Mouse (Mus musculus) kidney, postnatal 14 days (tissue): ENCODE data around the gene Dtl.
A peak's percentile ranks its signal among the peaks of the same experiment; 100 is the strongest.

ENCODE experiments used
- DNase-seq: peaks from one replicate; pipeline ENCODE4 v3.0.0; 2022; ENCODE audit warnings: mixed read lengths

Gene Dtl

DNA sequence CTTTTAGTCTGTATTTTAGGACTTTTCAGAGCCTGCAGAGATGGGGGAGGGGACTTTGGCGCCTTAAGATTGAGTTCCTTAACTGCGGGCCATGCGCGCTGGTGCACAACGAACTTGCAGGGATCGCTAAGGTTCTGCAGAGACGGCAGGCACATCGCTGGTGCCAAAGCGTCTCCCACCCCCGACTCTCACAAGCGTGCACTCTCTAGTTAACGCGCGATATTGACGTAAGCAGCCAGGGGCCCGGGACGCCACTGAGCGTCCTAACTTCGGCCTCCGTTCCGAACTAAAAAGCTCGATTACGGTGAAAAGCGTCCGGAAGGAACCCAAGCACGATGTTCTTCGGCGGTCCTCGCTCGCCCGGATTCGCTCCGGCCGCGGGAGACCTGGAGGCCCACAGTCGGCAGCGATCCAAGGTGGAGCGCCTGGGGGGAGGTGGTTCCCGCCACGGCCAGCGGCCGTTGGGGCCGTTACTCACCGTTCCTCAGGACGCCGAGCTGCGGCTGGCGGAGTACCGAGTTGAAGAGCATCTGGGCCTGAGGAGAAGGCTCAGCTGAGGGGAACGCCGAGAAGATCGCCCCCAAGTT, 380 bp downstream of the Dtl start:
- peak; percentile 59 for DNase-seq

DNA sequence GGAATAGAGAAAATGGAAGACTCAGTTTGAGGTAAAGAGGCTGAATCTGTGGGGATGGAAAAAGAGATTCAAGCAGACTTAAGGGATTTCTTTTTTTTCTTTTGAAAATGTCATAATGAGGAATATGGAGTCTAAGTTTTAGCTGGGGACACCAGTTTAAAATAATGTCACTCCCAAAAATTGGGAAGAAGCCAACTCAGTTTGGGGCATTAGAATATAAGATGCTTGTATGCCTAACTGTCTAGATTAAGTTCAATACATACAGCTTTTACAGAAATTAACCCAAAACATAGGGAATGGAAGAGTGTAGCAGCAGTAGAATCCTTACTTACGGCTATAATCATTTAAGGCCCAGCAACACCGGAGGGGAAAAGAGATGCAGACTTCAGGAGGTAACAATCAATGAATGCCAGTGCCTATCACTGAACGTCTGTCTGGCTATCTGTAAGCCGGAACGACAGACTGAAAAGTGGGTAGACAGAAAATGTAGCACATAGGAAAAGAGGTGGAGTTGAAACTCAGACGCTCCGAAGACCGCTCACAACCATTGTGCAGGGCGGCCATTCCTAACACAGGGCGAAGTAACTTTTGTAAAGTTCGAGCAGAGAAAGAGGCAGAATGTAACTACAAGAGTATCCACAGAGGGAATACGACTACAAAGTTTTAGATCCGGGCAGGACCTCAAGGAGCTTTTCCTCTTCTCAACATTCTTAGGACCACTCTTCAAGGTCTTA, 1.3 kb downstream of the Dtl start:
- no peak for DNase-seq

DNA sequence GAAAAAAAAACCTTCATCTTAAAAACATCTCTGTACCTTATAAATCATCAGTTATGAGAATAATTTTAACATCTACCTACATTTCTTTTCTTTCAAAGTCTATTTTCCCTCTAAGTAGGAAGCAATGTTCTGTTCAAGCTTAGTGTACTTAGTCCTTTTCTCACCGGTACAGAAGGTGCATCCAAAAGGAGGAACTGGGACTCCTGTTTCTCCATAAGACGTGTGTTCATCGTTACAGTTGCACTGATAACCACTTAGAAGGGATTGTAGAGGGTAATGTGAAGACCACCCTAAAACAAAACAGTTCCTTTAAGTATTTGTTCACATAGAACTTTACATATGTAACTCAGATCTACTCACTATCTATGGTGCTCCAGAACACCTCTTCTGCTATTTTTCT, 4.9 kb downstream of the Dtl start:
- no peak for DNase-seq

DNA sequence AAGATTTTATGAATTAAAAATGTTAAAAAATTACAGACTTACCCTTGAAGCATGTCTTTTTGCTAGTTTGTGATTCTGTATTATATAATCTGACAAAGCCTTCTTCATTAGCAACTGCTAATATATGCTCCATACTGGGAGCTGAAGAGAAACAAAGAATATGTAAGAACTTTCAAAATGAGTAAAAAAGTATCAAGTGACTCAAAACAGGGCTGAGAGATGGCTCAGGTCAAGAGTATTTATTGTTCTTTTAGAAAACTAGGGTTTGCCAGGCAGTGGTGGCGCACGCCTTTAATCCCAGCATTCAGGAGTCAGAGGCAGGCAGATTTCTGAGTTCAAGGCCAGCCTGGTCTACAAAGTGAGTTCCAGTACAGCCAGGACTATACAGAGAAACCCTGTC, 5.7 kb downstream of the Dtl start:
- DNase-seq = no peak

DNA sequence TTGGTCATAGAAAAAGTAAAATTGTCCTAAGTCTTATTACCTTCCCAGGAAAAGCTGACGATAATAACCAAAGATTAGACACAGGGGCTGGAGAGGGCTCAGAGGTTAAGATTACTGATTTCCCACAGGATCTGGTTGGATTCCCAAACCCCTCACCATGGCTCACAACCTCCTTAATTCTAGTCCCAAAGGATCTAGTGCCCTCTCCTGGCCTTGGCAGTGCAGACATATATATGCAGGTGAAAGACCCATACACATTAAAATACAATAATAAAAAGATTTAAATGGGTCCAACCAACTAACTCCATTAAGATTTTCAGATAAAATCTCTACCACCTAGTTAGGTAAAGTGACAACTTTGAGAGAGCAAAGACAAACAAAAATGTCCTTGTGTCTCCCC, 7.5 kb downstream of the Dtl start:
- peak; percentile 50 for DNase-seq

DNA sequence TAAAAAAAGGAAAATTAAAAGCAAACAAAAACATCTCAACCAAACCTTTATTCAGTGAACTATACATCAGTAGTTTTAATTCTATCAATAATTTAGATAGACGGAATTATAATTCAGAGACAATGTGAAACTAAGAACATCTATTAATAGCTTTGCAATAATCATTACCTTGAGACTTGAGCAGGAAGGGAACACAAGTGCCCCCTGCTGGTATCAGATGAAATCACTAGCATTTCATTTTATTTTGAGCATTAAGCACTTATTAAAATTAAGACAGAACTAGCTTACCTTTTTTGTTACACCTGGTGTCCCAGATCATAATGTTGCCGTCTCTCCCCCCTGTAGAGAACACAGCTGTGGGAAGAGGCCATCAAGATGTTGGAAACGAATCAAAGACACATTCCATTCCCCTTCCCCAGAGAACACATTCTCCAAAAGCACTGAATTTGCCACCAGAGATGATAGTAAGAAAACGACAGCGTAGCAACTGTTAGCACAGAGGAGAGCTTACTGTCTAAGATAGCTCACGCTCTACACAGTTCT, 12.4 kb downstream of the Dtl start:
- peak; percentile 56 for DNase-seq

DNA sequence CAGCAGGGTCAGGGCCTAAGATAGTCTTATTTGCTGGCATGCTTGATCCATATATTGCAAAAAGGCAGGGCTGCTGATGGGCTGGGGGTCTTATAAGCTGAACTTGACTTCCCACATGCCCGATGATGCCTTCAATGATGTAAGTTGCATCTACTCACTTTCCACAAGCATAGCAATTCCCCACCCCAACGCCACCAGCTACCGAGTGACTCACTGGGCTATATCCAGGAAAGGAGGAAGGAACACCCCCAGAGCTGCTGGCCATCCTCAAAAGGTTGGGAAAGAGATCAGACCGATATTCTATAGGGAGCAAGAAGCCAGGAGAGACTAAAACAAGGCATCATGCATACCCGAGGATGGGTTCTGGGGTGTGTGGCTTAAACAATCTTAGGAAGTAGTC, 15.6 kb downstream of the Dtl start:
- peak; percentile 18 for DNase-seq

DNA sequence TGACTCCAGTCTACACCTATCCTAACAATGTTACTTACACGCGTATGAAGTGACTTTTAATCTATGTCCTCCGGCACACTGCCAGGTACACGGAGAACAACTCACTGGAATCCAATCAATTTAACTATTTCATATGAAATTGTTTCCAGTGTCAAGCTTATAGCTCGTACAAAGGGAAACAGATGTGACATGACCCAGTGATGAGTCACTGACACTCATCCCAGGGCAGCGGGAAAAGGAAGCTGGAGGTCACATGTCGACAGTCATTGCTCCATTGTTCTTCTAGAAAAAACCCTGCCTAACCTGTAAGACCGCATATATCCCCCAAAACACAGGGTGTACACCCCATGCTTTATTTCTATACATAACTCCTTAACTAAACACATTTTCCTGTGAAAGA, 18.2 kb downstream of the Dtl start:
- peak; percentile 46 for DNase-seq

DNA sequence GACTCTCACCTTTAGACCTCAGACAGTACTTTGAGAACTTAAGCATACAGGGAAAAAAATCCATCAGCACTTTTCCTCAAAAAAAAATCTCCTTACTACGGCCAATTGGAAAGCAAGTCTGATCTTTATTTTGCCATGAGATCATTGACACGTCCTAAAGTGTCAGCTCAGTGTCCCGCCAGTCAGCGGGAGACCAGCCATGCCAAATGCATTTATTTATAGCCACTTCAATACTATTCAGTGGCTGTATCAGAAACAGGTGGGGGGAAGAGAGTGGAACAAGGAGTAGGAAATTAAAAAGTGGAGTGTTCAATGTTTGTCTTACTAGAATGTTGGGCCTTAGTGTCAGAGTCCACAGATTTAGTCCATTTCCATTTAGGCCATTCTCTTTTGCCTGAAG, 24.6 kb downstream of the Dtl start:
- no peak for DNase-seq

DNA sequence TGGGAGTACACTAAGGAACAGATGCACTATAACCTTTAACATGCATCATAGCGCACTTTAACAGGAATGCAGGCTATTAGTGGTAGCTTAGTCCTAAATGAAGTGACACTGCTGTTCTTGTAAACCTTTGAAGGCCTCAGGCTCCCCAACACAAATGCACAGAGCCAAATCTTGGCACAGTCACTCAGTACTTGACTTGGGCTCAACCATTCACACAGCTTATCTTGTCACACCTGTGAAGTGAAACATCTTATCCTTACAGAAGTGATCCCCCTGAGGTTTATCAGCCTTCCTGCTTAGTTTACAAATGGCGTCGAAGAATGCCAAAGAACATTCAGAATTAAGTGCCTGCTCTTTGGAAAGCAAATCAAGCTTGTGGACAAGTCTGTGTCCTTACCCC, 31.6 kb downstream of the Dtl start:
- DNase-seq = no peak

DNA sequence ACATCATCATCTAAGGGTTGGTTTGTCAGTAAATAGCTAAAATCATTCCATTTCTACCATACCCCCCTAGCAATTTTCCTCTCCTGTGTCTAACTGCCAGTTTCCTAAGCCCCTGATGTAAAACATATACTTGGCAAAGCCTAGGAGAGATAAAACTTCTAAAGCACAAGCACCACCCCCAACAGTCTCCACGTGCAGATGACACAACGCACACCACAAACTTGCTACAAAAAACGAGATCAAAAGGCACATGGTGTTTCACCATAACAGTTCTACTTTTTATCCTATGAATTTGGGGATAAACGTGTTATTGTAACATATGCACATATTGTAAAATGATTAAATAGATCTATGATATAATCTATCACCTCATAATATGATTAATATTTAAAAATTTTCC, 33.7 kb downstream of the Dtl start:
- no peak for DNase-seq

DNA sequence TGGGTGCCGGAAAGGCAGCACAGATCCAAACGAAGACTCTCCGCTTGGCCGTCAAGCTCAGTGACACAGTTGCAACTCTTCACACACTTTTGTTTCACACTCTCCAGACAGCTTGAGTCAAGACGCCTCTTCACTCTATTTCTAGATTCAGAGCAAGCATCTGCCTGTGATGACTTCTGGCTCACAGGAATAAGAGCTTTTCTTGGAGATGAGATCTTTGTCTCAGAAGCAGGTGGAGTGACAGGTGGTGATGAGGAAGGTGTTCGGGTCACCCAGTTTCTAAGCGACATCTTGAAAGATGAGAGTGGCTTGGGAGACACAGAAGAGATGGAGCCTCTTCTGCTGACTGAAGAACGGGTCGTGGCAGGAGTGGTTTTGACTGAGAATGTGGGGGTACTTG, 34.3 kb downstream of the Dtl start:
- no peak for DNase-seq

DNA sequence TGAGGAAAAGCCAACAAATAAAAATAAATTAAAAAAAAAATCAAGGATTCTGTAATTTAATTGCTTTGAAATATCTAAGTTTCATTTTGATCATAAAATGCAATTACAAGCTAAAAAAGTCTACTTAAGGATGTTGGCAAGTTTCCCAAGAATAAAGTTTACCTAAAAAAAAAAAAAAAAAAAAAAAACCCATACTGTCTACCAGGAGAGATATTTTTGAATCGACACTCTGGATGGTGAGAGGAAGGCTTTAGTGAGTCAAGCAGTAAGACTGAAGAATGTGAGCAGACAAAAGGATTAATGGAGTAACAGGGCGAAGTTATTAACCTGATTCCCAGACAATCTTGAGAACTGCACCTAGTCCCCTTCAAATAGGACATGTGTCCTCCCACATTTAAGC, 35.0 kb downstream of the Dtl start:
- no peak for DNase-seq

DNA sequence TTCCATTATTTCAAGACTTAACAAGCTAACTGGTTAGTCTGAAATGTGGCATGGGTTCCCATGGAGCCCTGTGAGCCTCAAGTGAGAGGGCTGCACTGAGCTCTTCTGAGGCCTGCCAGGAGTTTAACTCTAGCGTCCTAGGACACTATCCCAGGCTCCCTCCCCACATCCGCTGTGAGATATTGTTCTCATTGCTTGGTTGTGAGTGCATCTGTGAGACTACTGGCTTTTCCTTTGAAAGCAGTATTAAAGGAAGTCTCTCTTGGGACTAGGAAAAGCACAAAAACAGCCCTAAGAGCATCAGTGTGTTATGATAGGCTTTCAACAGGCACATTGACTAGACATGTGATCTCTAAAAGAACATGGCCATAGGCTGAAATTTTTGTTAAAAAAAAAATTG, 40.4 kb downstream of the Dtl start:
- DNase-seq = no peak

DNA sequence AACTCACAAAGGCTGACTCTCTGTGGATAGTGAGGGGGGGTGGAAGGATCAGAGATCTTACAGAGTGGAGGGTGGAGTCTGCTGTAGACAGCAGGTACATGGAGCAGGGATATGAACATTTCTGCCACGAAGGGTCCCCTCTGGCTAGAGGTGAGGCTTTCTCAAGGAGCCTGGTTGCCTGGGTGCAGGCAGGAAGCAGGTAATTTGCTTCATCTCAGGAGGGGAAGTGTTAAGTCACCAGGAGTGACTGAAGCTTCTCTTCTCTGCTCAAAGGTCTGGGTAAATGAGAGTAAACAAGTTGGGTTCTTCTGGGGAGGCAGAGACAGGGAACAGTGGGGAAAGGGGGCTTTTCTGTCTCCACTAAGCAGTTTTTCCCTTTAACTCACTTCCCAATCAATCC, 44.3 kb downstream of the Dtl start:
- no peak for DNase-seq

DNA sequence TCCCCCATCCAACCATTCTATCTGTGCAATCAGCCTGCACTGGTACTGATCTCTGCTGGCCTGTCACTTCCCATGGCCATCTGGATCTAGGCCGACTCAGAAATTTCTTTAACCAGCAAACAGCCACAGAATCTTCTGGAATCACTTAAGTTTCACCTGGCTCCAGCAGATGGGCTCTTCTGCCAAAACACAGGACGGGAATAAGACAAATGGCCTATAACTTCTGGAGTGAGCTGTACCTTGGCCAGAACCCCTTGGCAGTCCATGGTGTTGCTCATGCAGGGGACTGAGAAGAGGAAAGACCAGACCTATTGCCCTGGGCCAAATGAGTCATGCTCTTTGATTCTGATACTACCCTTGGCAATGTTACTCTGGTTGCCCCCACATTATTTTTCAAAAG, 45.9 kb downstream of the Dtl start:
- DNase-seq = no peak

DNA sequence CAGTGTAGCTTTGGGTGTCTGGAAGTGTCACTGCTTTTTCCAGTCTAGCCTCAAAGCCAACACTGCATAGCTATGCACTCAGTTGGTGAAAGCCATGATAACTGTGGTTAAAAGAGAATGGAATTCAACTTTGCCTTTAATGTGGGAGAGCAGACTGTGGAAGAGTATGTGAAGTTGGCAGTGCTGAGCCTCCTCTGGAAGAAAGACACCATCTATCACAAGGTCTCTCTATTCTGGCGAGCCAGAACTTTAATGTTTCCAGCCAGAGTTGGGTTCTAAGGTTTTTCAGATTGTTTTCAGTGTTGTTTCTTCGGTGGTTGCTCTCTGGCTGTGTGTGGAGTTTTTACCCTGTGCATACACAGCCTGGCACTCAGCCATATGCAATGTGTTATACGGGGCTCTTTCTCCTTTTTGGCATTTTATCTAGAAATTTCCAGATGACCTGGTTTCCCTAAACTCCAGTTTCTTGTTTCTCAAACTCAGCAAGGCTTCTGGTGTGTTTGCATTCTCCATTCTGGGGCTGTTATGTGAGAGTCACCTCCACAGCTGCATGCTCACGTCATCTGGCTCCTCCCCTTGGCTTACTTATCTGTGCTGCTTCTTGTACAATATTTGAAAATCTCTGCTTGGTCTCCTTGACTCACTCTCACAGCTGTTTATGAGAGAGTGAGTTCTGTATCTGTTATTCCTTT, 47.3 kb downstream of the Dtl start:
- no peak for DNase-seq

DNA sequence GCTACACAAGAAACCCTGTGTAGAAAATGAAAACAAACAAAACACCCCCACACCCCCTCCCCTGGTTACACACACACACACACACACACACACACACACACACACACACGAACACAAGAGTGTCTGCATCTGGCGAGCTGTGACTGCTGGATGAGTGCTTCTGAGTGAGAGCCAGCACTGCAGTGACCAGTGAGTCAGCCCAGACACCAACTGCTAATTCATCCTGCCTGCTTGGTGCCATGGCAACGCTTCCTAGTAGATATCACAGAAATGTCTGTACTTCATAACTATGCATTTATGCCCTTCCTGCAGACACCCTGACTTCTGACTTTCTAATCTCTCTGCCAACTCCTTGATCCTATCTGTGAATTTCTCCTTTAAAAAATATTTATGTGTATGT, 48.3 kb downstream of the Dtl start:
- DNase-seq = no peak

DNA sequence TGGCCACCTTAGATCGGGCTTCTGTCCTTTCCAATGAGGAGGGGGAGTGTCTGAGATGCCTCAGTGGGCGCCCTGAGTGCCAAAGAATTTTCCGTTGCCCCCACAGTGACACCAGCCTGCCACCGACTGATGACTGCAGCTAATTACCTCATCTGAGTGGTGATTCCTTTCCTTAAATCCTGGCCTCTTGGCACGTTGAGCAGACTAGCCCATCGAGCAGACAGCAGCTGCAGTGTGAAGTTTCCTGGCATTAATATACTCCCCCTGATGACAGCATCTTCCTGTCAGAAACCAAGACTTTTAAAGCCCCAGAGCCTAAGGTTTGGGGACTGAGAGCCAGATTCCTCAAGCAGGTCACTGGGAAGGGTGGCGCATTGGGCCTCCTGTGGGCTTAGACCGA, 53.9 kb downstream of the Dtl start:
- peak; percentile 40 for DNase-seq

DNA sequence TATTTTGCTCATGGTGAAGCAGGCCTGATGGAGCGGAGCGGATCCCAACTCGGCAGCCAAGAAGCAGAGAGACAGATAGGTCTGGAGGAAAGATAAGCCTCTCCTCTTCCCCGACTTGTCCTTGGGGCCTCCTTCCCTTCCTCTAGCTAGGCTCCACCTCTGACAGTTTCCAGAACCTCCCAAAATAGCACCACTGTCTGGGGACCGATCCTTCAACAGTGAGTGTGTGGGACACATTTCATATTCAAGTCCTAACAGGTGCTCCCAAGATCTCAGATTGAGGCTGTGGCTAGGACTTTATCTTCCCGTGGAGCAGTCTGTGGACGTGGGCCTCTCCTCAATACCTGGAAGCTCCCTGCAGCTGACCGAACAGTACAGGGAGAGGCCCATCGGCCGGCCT, 54.7 kb downstream of the Dtl start:
- DNase-seq = no peak

DNA sequence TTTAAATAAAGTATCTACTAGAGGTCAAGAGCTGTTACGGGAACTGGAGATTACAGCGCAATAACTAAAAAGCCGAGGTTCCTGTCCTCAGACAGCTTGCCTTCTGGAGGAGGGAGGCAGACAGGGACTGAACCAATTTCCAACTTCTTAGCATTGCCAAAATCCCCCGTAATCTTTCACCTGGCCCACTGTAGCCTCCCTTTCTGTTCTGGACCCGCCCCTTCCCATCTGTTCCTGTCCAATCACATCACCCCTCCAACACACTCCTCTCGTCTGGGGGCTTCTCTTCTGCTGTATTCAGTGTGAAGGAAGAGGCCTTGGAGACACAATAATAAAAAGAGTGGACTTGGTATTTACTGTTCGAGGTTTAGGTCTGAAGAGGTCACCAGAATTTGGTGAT, 55.1 kb downstream of the Dtl start:
- DNase-seq = no peak

DNA sequence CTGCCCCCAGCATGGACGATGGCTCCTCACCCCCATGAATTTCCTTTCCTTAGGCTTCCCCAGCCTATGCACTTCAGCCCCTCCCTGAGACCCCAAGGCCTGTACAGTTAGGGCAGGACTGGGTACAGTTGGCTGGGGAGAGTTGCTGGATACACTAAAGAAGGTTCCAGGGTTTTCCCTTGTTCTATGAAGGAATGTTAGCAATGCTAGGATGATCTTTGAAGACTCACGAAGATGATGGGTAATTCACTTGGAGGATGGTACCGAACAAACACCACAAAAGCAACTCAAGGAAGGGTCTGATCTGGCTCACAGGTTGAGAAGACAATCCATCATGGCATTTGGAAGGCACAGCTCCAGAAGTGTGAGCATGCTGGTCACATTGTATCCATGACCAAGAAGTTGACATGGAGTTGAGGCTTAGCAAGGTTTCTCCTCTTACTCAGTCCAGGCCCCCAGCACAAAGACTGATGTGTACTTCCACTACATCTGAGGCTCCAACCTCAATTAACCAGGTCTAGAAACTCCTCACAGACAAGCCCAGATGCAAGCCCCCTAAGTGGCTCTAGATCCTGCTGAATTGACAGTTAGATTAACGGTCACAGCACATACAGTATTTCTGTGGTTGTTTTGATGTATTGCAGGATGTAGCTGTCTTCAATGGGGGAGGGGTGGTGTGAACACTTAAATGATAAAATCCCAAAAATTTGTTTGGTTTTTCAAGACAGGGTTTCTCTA, 55.8 kb downstream of the Dtl start:
- no peak for DNase-seq

DNA sequence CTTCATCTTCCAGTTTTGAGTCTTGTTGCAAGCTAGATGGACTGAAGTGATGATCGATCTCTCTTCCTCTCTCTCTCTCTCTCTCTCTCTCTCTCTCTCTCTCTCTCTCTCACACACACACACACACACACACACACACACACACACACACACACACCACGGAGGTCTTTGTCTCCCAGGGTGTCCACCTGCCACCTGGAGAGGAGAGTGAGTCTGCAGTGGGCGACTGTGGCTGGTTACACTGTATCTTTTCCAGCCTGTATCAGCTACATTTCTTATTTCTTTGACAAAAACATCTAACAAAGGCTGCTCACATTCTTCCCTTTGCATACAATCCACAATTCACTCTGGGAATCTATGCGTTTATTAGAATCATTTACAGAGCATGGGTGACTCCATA, 56.4 kb downstream of the Dtl start:
- no peak for DNase-seq

DNA sequence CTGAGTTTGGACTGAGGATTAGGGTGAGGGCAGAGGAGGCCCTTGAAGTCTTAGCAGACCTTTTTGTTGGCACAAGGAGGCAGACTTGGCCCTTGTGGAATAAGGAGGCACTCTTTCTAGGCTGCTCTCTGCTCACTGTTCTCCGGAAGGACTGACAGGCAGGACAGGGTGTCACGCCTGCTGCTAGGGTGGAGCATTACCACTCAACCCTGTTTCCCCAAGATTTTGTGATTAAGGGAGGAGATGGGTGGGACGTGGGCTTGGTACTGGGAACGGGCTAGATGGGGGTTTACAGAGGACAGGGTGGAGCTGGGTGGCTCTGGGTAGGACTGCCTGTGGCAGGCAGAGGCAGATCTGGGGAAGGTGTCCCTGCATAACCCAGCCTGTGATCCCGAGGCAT, 57.4 kb downstream of the Dtl start:
- no peak for DNase-seq
